Mouse (Mus musculus): ENCODE results near the gene Lpcat4. TPM values are rescaled to one million over a fixed set of nuclear protein-coding genes. Genes with fewer than 3 reads are reported as not detected.

The Lpcat4 gene
- 11.7 and 13.9 TPM in 2 replicates for total RNA-seq (2012; rRNA removed)
- 10 to 100 TPM in 1 of 2 experiments, not detected in 1; 69.9 TPM for polyA plus RNA-seq (2012; ENCODE audit: insufficient read depth in 1 of 2, insufficient read length in 2 of 2, low read depth in 1 of 2, low replicate concordance in 2 of 2, missing spikeins in 1 of 2)

- peak; percentile 92 for DNase-seq (ENCODE audit: low read depth, low spot score)
- peak within 1 kb of the TSS; percentile 35 for H3K27ac ChIP-seq (ENCODE audit: control insufficient read depth, low read depth, low read length)
- peaks cover 9% of the 10 kb centered on the region for H3K79me2 ChIP-seq (ENCODE audit: control insufficient read depth, insufficient read depth, low read length, poor library complexity)
- peaks cover 0 to 4% of the 10 kb centered on the region in 2 experiments; a peak in 1 of 4 replicates for H3K27me3 ChIP-seq (ENCODE audit: control insufficient read depth in 1 of 2, insufficient read depth in 2 of 2, low read length in 2 of 2)
- H3K4me3 ChIP-seq (ENCODE audit: control insufficient read depth in 1 of 2, insufficient read depth in 1 of 2, low read depth in 2 of 2, low read length in 2 of 2) = peak within 1 kb of the TSS; percentile 69 to 99
- H3K9me3 ChIP-seq (replicated peaks; ENCODE audit: insufficient read depth, low read length) = no peaks in the 10 kb centered on the region
- H3K4me1 ChIP-seq (ENCODE audit: control insufficient read depth in 1 of 2, insufficient read depth in 2 of 2, low read length in 2 of 2) = peaks cover 0 to 10% of the 10 kb centered on the region in 2 experiments; a peak in 2 of 4 replicates
- peaks cover 0 to 3% of the 10 kb centered on the region in 2 experiments; a peak in 1 of 4 replicates for H3K36me3 ChIP-seq (ENCODE audit: control insufficient read depth in 1 of 2, insufficient read depth in 2 of 2, low read length in 2 of 2)
- peak within 1 kb of the TSS; percentile 73 for H3K9ac ChIP-seq (ENCODE audit: control insufficient read depth, low read depth, low read length, poor library complexity, severe bottlenecking)
- TF ChIP-seq CHD1 (IDR thresholded peaks at IDR 0.05; ENCODE audit: low read depth, low read length) (peak; percentile 69; the same call in 1 of the 2 replicates), JUND (IDR thresholded peaks at IDR 0.05; ENCODE audit: low read depth, low read length) (no peak), MYB (IDR thresholded peaks at IDR 0.05; ENCODE audit: low read depth, low read length) (no peak), SIN3A (IDR thresholded peaks at IDR 0.05; ENCODE audit: low read length) (no peak), ZC3H11A (IDR thresholded peaks at IDR 0.05; ENCODE audit: low read depth, low read length) (peak; percentile 37), CTCF (IDR thresholded peaks at IDR 0.05 in 2 of 3, conservative IDR thresholded peaks at IDR 0.05 in 1 of 3; ENCODE audit: control insufficient read depth in 1 of 3, insufficient read depth in 1 of 3, low read depth in 2 of 3, low read length in 3 of 3, poor library complexity in 1 of 3, severe bottlenecking in 1 of 3) (peak; percentile 61 to 97 (median 83)), USF2 (IDR thresholded peaks at IDR 0.05; ENCODE audit: borderline replicate concordance in 1 of 2, insufficient read depth in 1 of 2, low read depth in 1 of 2, low read length in 2 of 2) (no peak), HCFC1 (IDR thresholded peaks at IDR 0.05; ENCODE audit: low read depth, low read length) (peak; percentile 69), SMC3 (IDR thresholded peaks at IDR 0.05; ENCODE audit: low read depth, low read length) (peak; percentile 66), BHLHE40 (IDR thresholded peaks at IDR 0.05; ENCODE audit: borderline replicate concordance, low read depth, low read length) (0 out of 2 replicates have a peak, but pooled peaks have one; percentile 13), RCOR1 (IDR thresholded peaks at IDR 0.05; ENCODE audit: low read depth, low read length) (no peak), MAFK (IDR thresholded peaks at IDR 0.05; ENCODE audit: borderline replicate concordance, low read depth, low read length) (no peak), EP300 (IDR thresholded peaks at IDR 0.05; ENCODE audit: low read depth in 1 of 2, low read length in 2 of 2) (peak in 1 of 2 experiments; percentile 19; a peak in 1 of 4 replicates), UBTF (IDR thresholded peaks at IDR 0.05; ENCODE audit: borderline replicate concordance, insufficient read depth, low read depth, low read length) (peak; percentile 90), MXI1 (IDR thresholded peaks at IDR 0.05; ENCODE audit: low read depth, low read length) (peak; percentile 64; the same call in 1 of the 2 replicates), TCF12 (IDR thresholded peaks at IDR 0.05; ENCODE audit: low read depth, low read length) (no peak; the same call in 1 of the 2 replicates), NRF1 (IDR thresholded peaks at IDR 0.05; ENCODE audit: insufficient read depth, low read depth, low read length, poor library complexity, severe bottlenecking) (peak; percentile 19; the same call in 1 of the 2 replicates), ZNF384 (IDR thresholded peaks at IDR 0.05; ENCODE audit: low read depth, low read length) (no peak; the same call in 1 of the 2 replicates), MAX (IDR thresholded peaks at IDR 0.05; ENCODE audit: low read length) (peak; percentile 55; the same call in 1 of the 2 replicates), ZKSCAN1 (IDR thresholded peaks at IDR 0.05; ENCODE audit: low read depth, low read length) (no peak), MYC (IDR thresholded peaks at IDR 0.05; ENCODE audit: low read depth, low read length) (no peak), KAT2A (conservative IDR thresholded peaks at IDR 0.05; ENCODE audit: low read depth, low read length) (no peak; the same call in 1 of the 2 replicates), RAD21 (IDR thresholded peaks at IDR 0.05; ENCODE audit: low read depth, low read length) (peak; percentile 39), ETS1 (IDR thresholded peaks at IDR 0.05; ENCODE audit: low read depth, low read length) (0 out of 2 replicates have a peak, but pooled peaks have one; percentile 7), POLR2A (IDR thresholded peaks at IDR 0.05; ENCODE audit: control insufficient read depth in 1 of 2, insufficient read depth in 1 of 2, low read depth in 1 of 2, low read length in 2 of 2, poor library complexity in 1 of 2) (peak; percentile 76 to 89; a peak in 3 of 4 replicates), GATA1 (IDR thresholded peaks at IDR 0.05; ENCODE audit: low read depth, low read length) (no peak), POLR2AphosphoS2 (IDR thresholded peaks at IDR 0.05; ENCODE audit: low read length) (peak; percentile 56; the same call in 1 of the 2 replicates), E2F4 (IDR thresholded peaks at IDR 0.05; ENCODE audit: borderline replicate concordance, low read depth, low read length) (no peak), MEF2A (IDR thresholded peaks at IDR 0.05; ENCODE audit: extremely low read depth, insufficient replicate concordance, low read depth, low read length, poor library complexity, severe bottlenecking) (no peak), GABPA (IDR thresholded peaks at IDR 0.05; ENCODE audit: low read depth, low read length) (0 out of 2 replicates have a peak, but pooled peaks have one; percentile 10), NELFE (IDR thresholded peaks at IDR 0.05; ENCODE audit: low read depth, low read length) (peak; percentile 76), USF1 (IDR thresholded peaks at IDR 0.05; ENCODE audit: low read depth, low read length) (no peak), ELF1 (IDR thresholded peaks at IDR 0.05; ENCODE audit: low read depth, low read length) (peak; percentile 19; the same call in 1 of the 2 replicates)
Observed at GRCm38 (mm10) chr2:112239212-112239934, at the start of gene Lpcat4. TSS of gene Lpcat4 (plus strand) at chr2:112239468.

All from MEL (cell line).